Mouse (Mus musculus) limb, embryonic 10.5 days (tissue): ENCODE results near the gene Zbtb20. TPM values are rescaled to one million over a fixed set of nuclear protein-coding genes. Genes with fewer than 3 reads are reported as not detected.

ENCODE experiments used
- DNase-seq: peaks from one replicate; pipeline ENCODE4 v3.0.0-alpha.2; 2017; ENCODE audit warnings: low spot score
- H3K27ac ChIP-seq: fragments of 300-500 bp; sonication (generic); 2 replicates; pipeline ENCODE4 v1.5.1; 2016; ENCODE audit warnings: mild to moderate bottlenecking
- H3K27me3 ChIP-seq: fragments of 300-500 bp; sonication (generic); 2 replicates; pipeline ENCODE4 v1.6.1; 2016; ENCODE audit warnings: low read depth, mild to moderate bottlenecking; ENCODE audit not compliant: poor library complexity, severe bottlenecking
- H3K36me3 ChIP-seq: fragments of 300-500 bp; sonication (generic); 2 replicates; pipeline ENCODE4 v1.6.1; 2016; ENCODE audit warnings: mild to moderate bottlenecking, moderate library complexity
- H3K4me1 ChIP-seq: fragments of 300-500 bp; sonication (generic); 2 replicates; pipeline ENCODE4 v1.6.1; 2016
- H3K4me3 ChIP-seq: fragments of 300-500 bp; sonication (generic); 2 replicates; pipeline ENCODE4 v1.5.1; 2016; ENCODE audit warnings: mild to moderate bottlenecking, moderate library complexity
- H3K9me3 ChIP-seq: fragments of 300-500 bp; sonication (generic); replicated peaks from 2 replicates; pipeline ENCODE4 v1.6.1; 2016; ENCODE audit warnings: mild to moderate bottlenecking
- WGBS: fragments of 180-500 bp; shearing (Covaris S2); methylation state at CpG from one replicate; pipeline ENCODE4 v1.1.7; 2016; 5-methylcytosine and 5-hydroxymethylcytosine counted together
- polyA plus RNA-seq: library from polyadenylated mRNA; unstranded; fragments of >200 nt; fragmentation: Nextera tagmentation; extraction: Ambion mirVana; gene quantifications from 2 replicates; pipeline ENCODE4 v1.2.1, GENCODE M21; 2016

Zbtb20 gene
- polyA plus RNA-seq, 1 experiment from 2014 or later = 11.7 TPM

GRCm38 (mm10) chr16:43190390-43190789, 314.7 kb downstream of the Zbtb20 start:
- Histone ChIP-seq H3K4me3 (no peak overlapping the region), H3K4me1 (no peaks in the 10 kb centered on the region), H3K9me3 (no peaks in the 10 kb centered on the region), H3K36me3 (no peaks in the 10 kb centered on the region), H3K27ac (no peak overlapping the region), H3K27me3 (no peaks in the 10 kb centered on the region)
- DNase-seq = no peak
- WGBS = 100% methylated on average over 1 of the region's 1 CpGs

- WGBS = 93% methylated on average over 9 of the region's 9 CpGs
- H3K4me3 ChIP-seq = no peak overlapping the region
- no peaks in the 10 kb centered on the region for H3K9me3 ChIP-seq
- H3K27ac ChIP-seq = no peak overlapping the region
- H3K4me1 ChIP-seq = no peaks in the 10 kb centered on the region
- DNase-seq = no peak
- no peaks in the 10 kb centered on the region for H3K27me3 ChIP-seq
- H3K36me3 ChIP-seq = no peaks in the 10 kb centered on the region
Observed at GRCm38 (mm10) chr16:43191060-43191850, 315.6 kb downstream of the Zbtb20 start.

- DNase-seq = no peak
- H3K4me3 ChIP-seq = no peak overlapping the region
- 94% methylated on average over 6 of the region's 6 CpGs for WGBS
- H3K9me3 ChIP-seq = no peaks in the 10 kb centered on the region
- no peaks in the 10 kb centered on the region for H3K4me1 ChIP-seq
- H3K27ac ChIP-seq = no peak overlapping the region
- H3K36me3 ChIP-seq = no peaks in the 10 kb centered on the region
- H3K27me3 ChIP-seq = no peaks in the 10 kb centered on the region
Observed at GRCm38 (mm10) chr16:43193631-43194239, 318.1 kb downstream of the Zbtb20 start.

GRCm38 (mm10) chr16:43217336-43218006, 341.8 kb downstream of the Zbtb20 start:
- Histone ChIP-seq H3K4me3 (no peak overlapping the region), H3K27me3 (no peaks in the 10 kb centered on the region), H3K4me1 (peaks cover 11% of the 10 kb centered on the region), H3K27ac (no peak overlapping the region), H3K9me3 (no peaks in the 10 kb centered on the region), H3K36me3 (no peaks in the 10 kb centered on the region)
- DNase-seq = no peak
- WGBS = 61% methylated on average over 4 of the region's 4 CpGs

- Histone ChIP-seq H3K36me3 (no peaks in the 10 kb centered on the region), H3K27me3 (no peaks in the 10 kb centered on the region), H3K4me1 (peaks cover 11% of the 10 kb centered on the region), H3K4me3 (no peak overlapping the region), H3K9me3 (no peaks in the 10 kb centered on the region), H3K27ac (no peak overlapping the region)
- 88% methylated on average over 1 of the region's 1 CpGs for WGBS
- DNase-seq = no peak
Observed at GRCm38 (mm10) chr16:43219367-43219766, 343.7 kb downstream of the Zbtb20 start.

- Histone ChIP-seq H3K36me3 (no peaks in the 10 kb centered on the region), H3K27ac (no peak overlapping the region), H3K9me3 (no peaks in the 10 kb centered on the region), H3K27me3 (no peaks in the 10 kb centered on the region), H3K4me1 (peaks cover 11% of the 10 kb centered on the region), H3K4me3 (no peak overlapping the region)
- WGBS = 38% methylated on average over 4 of the region's 4 CpGs
- DNase-seq = no peak
Observed at GRCm38 (mm10) chr16:43221313-43221712, 345.6 kb downstream of the Zbtb20 start.

GRCm38 (mm10) chr16:43230253-43230652, 354.6 kb downstream of the Zbtb20 start:
- H3K9me3 ChIP-seq = no peaks in the 10 kb centered on the region
- WGBS = 75% methylated on average over 4 of the region's 4 CpGs
- DNase-seq = no peak
- peaks cover under 1% of the 10 kb centered on the region for H3K4me1 ChIP-seq
- no peaks in the 10 kb centered on the region for H3K27me3 ChIP-seq
- no peak overlapping the region for H3K4me3 ChIP-seq
- H3K27ac ChIP-seq = no peak overlapping the region
- no peaks in the 10 kb centered on the region for H3K36me3 ChIP-seq

GRCm38 (mm10) chr16:43234249-43234648, 358.6 kb downstream of the Zbtb20 start:
- DNase-seq = no peak
- Histone ChIP-seq H3K9me3 (no peaks in the 10 kb centered on the region), H3K36me3 (no peaks in the 10 kb centered on the region)

GRCm38 (mm10) chr16:43235317-43235716, 359.6 kb downstream of the Zbtb20 start:
- H3K9me3 ChIP-seq = no peaks in the 10 kb centered on the region
- H3K27me3 ChIP-seq = no peaks in the 10 kb centered on the region
- H3K27ac ChIP-seq = no peak overlapping the region; the same call in 1 of the 2 replicates
- no peak for DNase-seq
- WGBS = 74% methylated on average over 7 of the region's 7 CpGs
- H3K4me3 ChIP-seq = no peak overlapping the region
- peaks cover 9% of the 10 kb centered on the region for H3K4me1 ChIP-seq
- no peaks in the 10 kb centered on the region for H3K36me3 ChIP-seq

More at GRCm38 (mm10) chr16:43234249-43234648, 358.6 kb downstream of the Zbtb20 start:
- peaks cover 9% of the 10 kb centered on the region for H3K4me1 ChIP-seq
- H3K27me3 ChIP-seq = no peaks in the 10 kb centered on the region
- no peak overlapping the region for H3K27ac ChIP-seq
- H3K4me3 ChIP-seq = no peak overlapping the region

- peaks cover 9% of the 10 kb centered on the region for H3K4me1 ChIP-seq
- no peak overlapping the region for H3K4me3 ChIP-seq
- no peaks in the 10 kb centered on the region for H3K27me3 ChIP-seq
- 70% methylated on average over 8 of the region's 8 CpGs for WGBS
- no peaks in the 10 kb centered on the region for H3K9me3 ChIP-seq
- DNase-seq = no peak
- no peak overlapping the region; the same call in 1 of the 2 replicates for H3K27ac ChIP-seq
- no peaks in the 10 kb centered on the region for H3K36me3 ChIP-seq
Observed at GRCm38 (mm10) chr16:43235721-43236159, 360.1 kb downstream of the Zbtb20 start.

GRCm38 (mm10) chr16:43237551-43237950, 361.9 kb downstream of the Zbtb20 start:
- H3K27me3 ChIP-seq = no peaks in the 10 kb centered on the region
- H3K36me3 ChIP-seq = no peaks in the 10 kb centered on the region
- no peak overlapping the region for H3K27ac ChIP-seq
- no peak for DNase-seq
- peaks cover 9% of the 10 kb centered on the region for H3K4me1 ChIP-seq
- 79% methylated on average over 2 of the region's 2 CpGs for WGBS
- no peaks in the 10 kb centered on the region for H3K9me3 ChIP-seq
- no peak overlapping the region for H3K4me3 ChIP-seq

- H3K27me3 ChIP-seq = no peaks in the 10 kb centered on the region
- H3K4me1 ChIP-seq = no peaks in the 10 kb centered on the region
- no peaks in the 10 kb centered on the region for H3K9me3 ChIP-seq
- no peak overlapping the region for H3K4me3 ChIP-seq
- no peaks in the 10 kb centered on the region for H3K36me3 ChIP-seq
- no peak for DNase-seq
- no peak overlapping the region for H3K27ac ChIP-seq
- WGBS = 83% methylated on average over 5 of the region's 5 CpGs
Observed at GRCm38 (mm10) chr16:43247026-43247425, 371.3 kb downstream of the Zbtb20 start.

- Histone ChIP-seq H3K27me3 (no peaks in the 10 kb centered on the region), H3K36me3 (no peaks in the 10 kb centered on the region), H3K27ac (no peak overlapping the region), H3K4me3 (no peak overlapping the region), H3K9me3 (no peaks in the 10 kb centered on the region), H3K4me1 (no peaks in the 10 kb centered on the region)
- DNase-seq = no peak
- WGBS = 54% methylated on average over 2 of the region's 2 CpGs
Observed at GRCm38 (mm10) chr16:43253077-43253476, 377.4 kb downstream of the Zbtb20 start.
